Mouse (Mus musculus) C2C12 (cell line): ENCODE data around the gene Gpc6.

Source experiments
- CTCF ChIP-seq: IDR thresholded peaks from one replicate; pipeline ENCODE4 v1.5.1; 2011; ENCODE audit not compliant: control insufficient read depth, insufficient read depth, insufficient read length
- FOSL1 ChIP-seq: IDR thresholded peaks from one replicate; pipeline ENCODE4 v1.8.0; 2011; ENCODE audit warnings: mild to moderate bottlenecking, low read length; ENCODE audit not compliant: poor library complexity, insufficient read depth, severe bottlenecking
- MYOD1 ChIP-seq: IDR thresholded peaks from one replicate; pipeline ENCODE4 v1.6.1; 2011; ENCODE audit warnings: low read depth; ENCODE audit not compliant: control insufficient read depth, insufficient read length

DNA sequence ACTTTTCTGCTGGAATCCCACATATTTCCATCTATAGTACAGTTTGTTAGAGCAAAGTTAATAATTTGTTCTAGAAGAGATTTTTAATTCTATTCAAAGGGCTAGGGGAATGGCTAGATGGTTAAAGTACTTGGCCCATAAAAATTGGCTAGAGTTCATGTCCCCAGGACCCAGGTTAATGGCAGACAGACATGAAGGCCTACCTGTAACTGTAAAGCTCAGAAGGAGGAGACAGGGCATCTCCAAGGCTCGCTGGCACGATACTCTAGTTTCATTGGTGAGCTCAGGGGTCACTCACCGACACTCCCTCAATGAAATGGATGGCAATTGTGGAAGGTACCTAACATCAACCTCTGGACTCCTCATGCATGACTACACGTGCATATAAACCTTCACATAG lies 725.0 kb downstream of the Gpc6 start:
- TF ChIP-seq CTCF (no peak), FOSL1 (no peak), MYOD1 (no peak)
